Mouse (Mus musculus) MEL (cell line): ENCODE measurements around the gene Kcnh4. TPM values are rescaled to one million over a fixed set of nuclear protein-coding genes. Genes with fewer than 3 reads are reported as not detected.
"Not testable (repeated sequence)": the region's sequence is repeated elsewhere in the genome, so short reads cannot be mapped to it uniquely, and the experiment has no call there.

Source experiments
- DNase-seq: peaks from one replicate; pipeline ENCODE4 v3.0.0; 2011; ENCODE audit warnings: low read depth, low spot score
- H3K27ac ChIP-seq: 2 replicates; pipeline ENCODE4 v1.5.1; 2012; ENCODE audit warnings: low read depth, mild to moderate bottlenecking, control low read depth, low read length, moderate library complexity; ENCODE audit not compliant: control insufficient read depth
- H3K27me3 ChIP-seq, 2 experiments: fragments of 150-350 bp in 1 of 2; sonication (generic) in 1 of 2; 2 replicates each; pipeline ENCODE4 v1.6.1; 2012; ENCODE audit warnings: low read length in 2 of 2, mild to moderate bottlenecking in 2 of 2, improper control_type of control experiment in 1 of 2, moderate library complexity in 1 of 2; ENCODE audit not compliant: insufficient read depth in 2 of 2, control insufficient read depth in 1 of 2
- H3K36me3 ChIP-seq, 2 experiments: 2 replicates each; pipeline ENCODE4 v1.6.1; 2012 to 2014; ENCODE audit warnings: low read length in 2 of 2, improper control_type of control experiment in 1 of 2, inconsistent platforms in 1 of 2, mild to moderate bottlenecking in 1 of 2; ENCODE audit not compliant: insufficient read depth in 2 of 2, control insufficient read depth in 1 of 2
- H3K4me1 ChIP-seq, 2 experiments: fragments of 150-350 bp in 1 of 2; sonication (generic) in 1 of 2; 2 replicates each; pipeline ENCODE4 v1.6.1; 2012; ENCODE audit warnings: low read length in 2 of 2, improper control_type of control experiment in 1 of 2, mild to moderate bottlenecking in 1 of 2; ENCODE audit not compliant: insufficient read depth in 2 of 2, control insufficient read depth in 1 of 2
- H3K4me3 ChIP-seq, 2 experiments: fragments of 150-350 bp in 1 of 2; sonication (generic) in 1 of 2; 2 replicates each; pipeline ENCODE4 v1.5.1; 2012; ENCODE audit warnings: low read depth in 2 of 2, low read length in 2 of 2, mild to moderate bottlenecking in 2 of 2, moderate library complexity in 2 of 2, control low read depth in 1 of 2, improper control_type of control experiment in 1 of 2; ENCODE audit not compliant: control insufficient read depth in 1 of 2, insufficient read depth in 1 of 2
- H3K79me2 ChIP-seq: 2 replicates; pipeline ENCODE4 v1.6.1; 2012; ENCODE audit warnings: mild to moderate bottlenecking, low read length, moderate library complexity; ENCODE audit not compliant: control insufficient read depth, poor library complexity, insufficient read depth
- H3K9ac ChIP-seq: 2 replicates; pipeline ENCODE4 v1.6.1; 2012; ENCODE audit warnings: low read depth, mild to moderate bottlenecking, control low read depth, low read length, moderate library complexity; ENCODE audit not compliant: control insufficient read depth, poor library complexity, severe bottlenecking
- H3K9me3 ChIP-seq: fragments of 150-350 bp; sonication (generic); replicated peaks from 2 replicates; pipeline ENCODE4 v1.6.1; 2012; ENCODE audit warnings: mild to moderate bottlenecking, low read length, improper control_type of control experiment, moderate library complexity; ENCODE audit not compliant: insufficient read depth
- CHD2 ChIP-seq: IDR thresholded peaks from 2 replicates; pipeline ENCODE4 v1.6.1; 2011; ENCODE audit warnings: low read length, improper control_type of control experiment
- CTCF ChIP-seq, 3 experiments: IDR thresholded peaks in 2 of 3; conservative IDR thresholded peaks in 1 of 3; 2 replicates each; pipeline ENCODE4 v1.5.1; 2011 to 2012; ENCODE audit warnings: low read length in 3 of 3, low read depth in 2 of 3, mild to moderate bottlenecking in 2 of 3, improper control_type of control experiment in 1 of 3, inconsistent platforms in 1 of 3, mixed read lengths in 1 of 3, moderate library complexity in 1 of 3; ENCODE audit not compliant: control insufficient read depth in 1 of 3, insufficient read depth in 1 of 3, poor library complexity in 1 of 3, severe bottlenecking in 1 of 3
- E2F4 ChIP-seq: IDR thresholded peaks from 2 replicates; pipeline ENCODE4 v1.6.1; 2011; ENCODE audit warnings: low read depth, low read length, improper control_type of control experiment, borderline replicate concordance
- GABPA ChIP-seq: IDR thresholded peaks from 2 replicates; pipeline ENCODE4 v1.6.1; 2012; ENCODE audit warnings: low read depth, mild to moderate bottlenecking, inconsistent platforms, low read length, improper control_type of control experiment, moderate library complexity
- GATA1 ChIP-seq: IDR thresholded peaks from 2 replicates; pipeline ENCODE4 v1.6.1; 2011; ENCODE audit warnings: low read depth, low read length, improper control_type of control experiment
- JUND ChIP-seq: IDR thresholded peaks from 2 replicates; pipeline ENCODE4 v1.6.1; 2011; ENCODE audit warnings: low read depth, mild to moderate bottlenecking, improper control_type of control experiment, low read length
- MAX ChIP-seq: IDR thresholded peaks from 2 replicates; pipeline ENCODE4 v1.6.1; 2011; ENCODE audit warnings: low read length, improper control_type of control experiment
- MAZ ChIP-seq: IDR thresholded peaks from 2 replicates; pipeline ENCODE4 v1.6.1; 2012; ENCODE audit warnings: low read depth, mild to moderate bottlenecking, inconsistent platforms, low read length, improper control_type of control experiment
- MXI1 ChIP-seq: IDR thresholded peaks from 2 replicates; pipeline ENCODE4 v1.6.1; 2011; ENCODE audit warnings: mild to moderate bottlenecking, low read depth, low read length, improper control_type of control experiment
- MYB ChIP-seq: IDR thresholded peaks from 2 replicates; pipeline ENCODE4 v1.6.1; 2011; ENCODE audit warnings: mild to moderate bottlenecking, low read depth, low read length, improper control_type of control experiment
- MYC ChIP-seq: IDR thresholded peaks from 2 replicates; pipeline ENCODE4 v1.6.1; 2011; ENCODE audit warnings: low read depth, mild to moderate bottlenecking, low read length, improper control_type of control experiment, moderate library complexity
- RCOR1 ChIP-seq: IDR thresholded peaks from 2 replicates; pipeline ENCODE4 v1.6.1; 2012; ENCODE audit warnings: low read depth, mild to moderate bottlenecking, inconsistent platforms, low read length, improper control_type of control experiment
- SIN3A ChIP-seq: IDR thresholded peaks from 2 replicates; pipeline ENCODE4 v1.6.1; 2012; ENCODE audit warnings: low read length, improper control_type of control experiment, inconsistent platforms
- TAL1 ChIP-seq: IDR thresholded peaks from 2 replicates; pipeline ENCODE4 v1.6.1; 2012; ENCODE audit warnings: mild to moderate bottlenecking, inconsistent platforms, low read length, moderate library complexity, mixed read lengths
- TBP ChIP-seq: IDR thresholded peaks from 2 replicates; pipeline ENCODE4 v1.8.0; 2011; ENCODE audit warnings: low read depth, low read length, improper control_type of control experiment
- USF2 ChIP-seq, 2 experiments: IDR thresholded peaks; 2 replicates each; pipeline ENCODE4 v1.6.1; 2011 to 2012; ENCODE audit warnings: improper control_type of control experiment in 2 of 2, low read length in 2 of 2, borderline replicate concordance in 1 of 2, inconsistent platforms in 1 of 2, low read depth in 1 of 2, mild to moderate bottlenecking in 1 of 2; ENCODE audit not compliant: insufficient read depth in 1 of 2
- ZMIZ1 ChIP-seq: IDR thresholded peaks from 2 replicates; pipeline ENCODE4 v1.6.1; 2012; ENCODE audit warnings: low read depth, mild to moderate bottlenecking, inconsistent platforms, low read length, improper control_type of control experiment, moderate library complexity
- ZNF384 ChIP-seq: IDR thresholded peaks from 2 replicates; pipeline ENCODE4 v1.6.1; 2012; ENCODE audit warnings: low read depth, mild to moderate bottlenecking, inconsistent platforms, low read length, improper control_type of control experiment
- polyA plus RNA-seq, 2 experiments: library from polyadenylated mRNA; stranded (reverse) in 1 of 2; unstranded in 1 of 2; fragments of >175 nt in 1 of 2; fragments of >200 nt in 1 of 2; gene quantifications; 2 replicates each; pipeline versions ENCODE4 v1.2.1 to v1.2.4; 2012; ENCODE audit warnings: low replicate concordance in 2 of 2, low read depth in 1 of 2; ENCODE audit not compliant: insufficient read length in 2 of 2, insufficient read depth in 1 of 2, missing spikeins in 1 of 2
- total RNA-seq: library from RNA; depleted of rRNA; stranded (reverse); fragments of 300-350 nt; gene quantifications from 2 replicates; pipeline ENCODE4 v1.2.3, GENCODE M21; 2012

The Kcnh4 gene
- total and polyA plus RNA-seq, 3 experiments, result 0.04 to 0.08 TPM; not detected in 1

DNA sequence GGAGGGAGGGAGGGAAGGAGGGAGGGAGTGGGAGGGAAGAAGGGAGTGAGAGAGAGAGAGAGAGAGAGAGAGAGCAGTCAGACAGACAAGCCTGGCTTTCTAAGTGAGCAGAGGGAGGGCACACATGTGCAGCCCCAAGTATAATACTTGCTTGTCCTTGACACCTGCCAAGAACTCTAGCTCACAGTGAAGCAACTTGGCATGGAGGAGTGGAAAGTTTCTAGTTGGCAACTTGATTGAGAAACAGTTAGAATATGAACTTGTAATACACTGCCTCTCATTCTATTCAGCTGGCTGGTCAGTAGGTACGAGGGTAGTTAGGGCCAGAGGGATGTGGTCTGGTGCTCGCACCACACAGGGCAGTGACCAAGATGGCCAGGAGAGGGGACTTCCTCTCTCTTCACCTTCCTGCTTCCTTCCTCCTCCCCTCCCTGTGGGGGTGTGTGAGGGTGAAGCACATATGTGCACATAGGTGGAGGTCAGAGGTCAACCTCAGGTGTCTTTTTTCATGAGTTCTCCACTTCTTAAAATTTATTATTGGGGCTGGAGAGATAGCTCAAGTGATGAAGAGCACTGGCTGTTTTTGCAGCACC, 31.8 kb upstream of the Kcnh4 start:
- Histone ChIP-seq H3K4me3 (no peak overlapping the region), H3K27ac (no peak overlapping the region), H3K36me3 (peaks cover 0 to 11% of the 10 kb centered on the region in 2 experiments; a peak in 2 of 4 replicates), H3K9me3 (no peaks in the 10 kb centered on the region), H3K4me1 (no peaks in the 10 kb centered on the region), H3K27me3 (no peaks in the 10 kb centered on the region), H3K79me2 (no peaks in the 10 kb centered on the region), H3K9ac (no peak overlapping the region)
- TF ChIP-seq TBP, result no peak
- no peak for TF ChIP-seq USF2 (IDR thresholded peaks at IDR 0.05; ENCODE audit: borderline replicate concordance in 1 of 2, insufficient read depth in 1 of 2, low read depth in 1 of 2, low read length in 2 of 2)
- TF ChIP-seq E2F4, result no peak
- TF ChIP-seq JUND, result no peak
- no peak for TF ChIP-seq TAL1
- TF ChIP-seq GABPA, result no peak
- no peak for TF ChIP-seq ZMIZ1
- TF ChIP-seq MYB, result no peak
- TF ChIP-seq MAZ, result no peak
- TF ChIP-seq MAX, result no peak
- TF ChIP-seq RCOR1, result no peak
- TF ChIP-seq MXI1, result no peak
- no peak for TF ChIP-seq GATA1
- no peak for TF ChIP-seq CTCF (IDR thresholded peaks at IDR 0.05 in 2 of 3, conservative IDR thresholded peaks at IDR 0.05 in 1 of 3; ENCODE audit: control insufficient read depth in 1 of 3, insufficient read depth in 1 of 3, low read depth in 2 of 3, low read length in 3 of 3, poor library complexity in 1 of 3, severe bottlenecking in 1 of 3)
- no peak for TF ChIP-seq MYC
- no peak for TF ChIP-seq ZNF384
- no peak for TF ChIP-seq CHD2
- no peak for TF ChIP-seq SIN3A
- DNase-seq, result no peak

DNA sequence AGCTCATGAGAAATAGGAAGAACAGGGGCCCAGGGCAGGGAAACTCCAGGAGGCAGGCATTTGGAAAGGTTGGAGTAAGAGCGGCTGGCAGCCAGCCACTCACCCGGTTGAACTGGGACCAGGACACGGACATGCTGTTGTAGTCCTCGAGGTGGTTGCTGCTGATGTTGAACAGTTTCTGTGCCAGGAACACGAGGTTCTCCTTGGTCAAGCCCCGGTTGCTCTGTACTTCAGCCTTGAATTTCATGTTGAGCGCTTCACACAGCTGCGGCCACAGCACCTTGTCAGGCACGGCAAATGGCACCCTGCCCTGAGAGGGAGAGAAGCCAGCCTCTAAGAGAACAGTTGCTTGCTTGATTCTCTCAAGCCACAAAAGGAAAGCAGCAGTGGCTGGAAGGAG, 30.9 kb upstream of the Kcnh4 start:
- not testable (repeated sequence) for H3K4me3 ChIP-seq, H3K9me3 ChIP-seq, DNase-seq, H3K9ac ChIP-seq, H3K79me2 ChIP-seq, H3K27ac ChIP-seq, H3K27me3 ChIP-seq, H3K4me1 ChIP-seq
- H3K36me3 ChIP-seq, result peaks cover 0 to 12% of the 10 kb centered on the region in 2 experiments; a peak in 2 of 4 replicates
